Mouse (Mus musculus): ENCODE measurements at regions not wholly inside any gene's neighbourhood (a gene's known extent, or its start where the extent isn't known, plus 50 kb on each side); places are given as distances from the start of the nearest gene placed in this dataset.

DNA sequence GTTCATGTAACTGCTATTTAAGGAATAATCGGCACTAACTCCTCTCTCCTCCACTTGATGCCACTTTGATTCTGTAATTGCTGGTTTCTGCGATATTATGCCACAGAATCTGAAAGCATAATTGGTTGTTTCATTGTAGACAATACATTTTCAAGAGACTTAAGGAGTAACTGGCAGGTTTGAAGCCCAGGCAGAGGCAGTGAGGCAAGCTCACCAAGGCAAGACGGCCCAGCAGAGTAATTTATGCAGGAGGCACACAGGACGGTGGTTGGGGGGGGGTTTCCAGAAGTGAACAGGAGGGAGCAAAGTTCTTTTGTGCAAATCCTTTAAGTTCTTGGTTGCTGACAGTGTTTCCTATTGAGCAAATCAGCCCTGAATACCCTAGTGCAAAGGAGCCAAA, 249.6 kb downstream of the Drd1 start:
- no peaks in the 10 kb centered on the region for H3K36me3 ChIP-seq (ENCODE audit: control insufficient read depth, insufficient read depth, low read length)
- H3K4me3 ChIP-seq (ENCODE audit: low read depth, low read length) = no peak overlapping the region
- DNase-seq (ENCODE audit: low spot score) (no peak), ATAC-seq (ENCODE audit: insufficient read depth, low FRiP score, low TSS enrichment) (no peak)
- H3K27ac ChIP-seq (ENCODE audit: low read depth, low read length) = no peak overlapping the region
- WGBS = 69% methylated on average over 4 of the region's 4 CpGs
- H3K4me2 ChIP-seq (ENCODE audit: low read depth) = no peak overlapping the region
- no peaks in the 10 kb centered on the region for H3K9me3 ChIP-seq (ENCODE audit: control insufficient read depth, low read length)
- H3K9ac ChIP-seq (ENCODE audit: low read length) = no peak overlapping the region
- H3K27me3 ChIP-seq (ENCODE audit: control insufficient read depth, insufficient read depth, low read length) = no peaks in the 10 kb centered on the region
- H3K4me1 ChIP-seq (ENCODE audit: control insufficient read depth, insufficient read depth, low read length) = no peaks in the 10 kb centered on the region

DNA sequence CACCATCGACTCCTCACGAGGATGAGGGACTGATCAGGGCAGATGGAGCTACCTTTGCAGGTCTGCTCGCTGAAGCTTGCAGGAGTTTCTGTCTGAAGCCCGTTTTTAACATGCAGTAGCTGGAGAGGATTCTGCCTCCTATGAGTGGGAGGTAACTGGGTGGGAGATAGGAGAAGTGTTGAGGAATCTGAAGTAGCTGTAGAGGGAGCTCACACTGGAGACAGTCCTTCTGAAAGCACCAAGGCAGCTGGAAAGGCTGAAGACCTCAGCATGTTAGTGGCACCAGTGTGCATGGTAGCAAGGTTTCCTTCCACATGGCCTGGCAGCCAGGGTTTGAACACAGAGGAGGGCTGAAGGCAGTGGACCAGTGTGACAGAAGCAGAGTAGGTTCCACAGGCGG, 254.5 kb downstream of the Drd1 start:
- WGBS = 85% methylated on average over 5 of the region's 5 CpGs
- ATAC-seq (ENCODE audit: insufficient read depth, low FRiP score, low TSS enrichment) (no peak), DNase-seq (ENCODE audit: low spot score) (no peak)
- Histone ChIP-seq H3K36me3 (ENCODE audit: control insufficient read depth, insufficient read depth, low read length) (no peaks in the 10 kb centered on the region), H3K4me2 (ENCODE audit: low read depth) (no peak overlapping the region), H3K27ac (ENCODE audit: low read depth, low read length) (no peak overlapping the region), H3K9ac (ENCODE audit: low read length) (no peak overlapping the region), H3K9me3 (ENCODE audit: control insufficient read depth, low read length) (no peaks in the 10 kb centered on the region), H3K4me1 (ENCODE audit: control insufficient read depth, insufficient read depth, low read length) (no peaks in the 10 kb centered on the region), H3K27me3 (ENCODE audit: control insufficient read depth, insufficient read depth, low read length) (no peaks in the 10 kb centered on the region), H3K4me3 (ENCODE audit: low read depth, low read length) (no peak overlapping the region)

DNA sequence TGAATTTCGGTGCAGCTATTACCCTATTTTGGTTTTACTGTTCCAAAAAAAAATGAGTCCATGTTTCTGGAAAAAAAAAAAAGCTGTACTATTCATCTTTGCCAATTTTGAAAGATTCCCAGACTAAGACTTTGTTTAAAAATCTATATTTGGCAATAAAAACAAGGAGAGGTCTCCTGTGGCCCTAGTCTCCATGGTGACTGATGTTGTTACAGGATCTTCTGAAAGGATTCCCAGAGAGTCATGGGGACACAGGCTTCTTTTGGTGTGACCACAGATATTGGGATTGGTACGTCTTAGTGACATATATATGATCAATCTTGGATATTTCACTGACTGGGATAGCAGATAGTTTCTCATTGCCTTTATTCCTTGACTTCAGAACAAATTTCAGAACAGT, 266.7 kb downstream of the Drd1 start:
- H3K36me3 ChIP-seq (ENCODE audit: control insufficient read depth, insufficient read depth, low read length) = no peaks in the 10 kb centered on the region
- H3K27ac ChIP-seq (ENCODE audit: low read depth, low read length) = no peak overlapping the region
- H3K4me1 ChIP-seq (ENCODE audit: control insufficient read depth, insufficient read depth, low read length) = no peaks in the 10 kb centered on the region
- ATAC-seq (ENCODE audit: insufficient read depth, low FRiP score, low TSS enrichment) (no peak), DNase-seq (ENCODE audit: low spot score) (no peak)
- H3K4me2 ChIP-seq (ENCODE audit: low read depth) = no peak overlapping the region
- H3K4me3 ChIP-seq (ENCODE audit: low read depth, low read length) = no peak overlapping the region
- 82% methylated on average over 2 of the region's 2 CpGs for WGBS
- no peak overlapping the region for H3K9ac ChIP-seq (ENCODE audit: low read length)
- H3K27me3 ChIP-seq (ENCODE audit: control insufficient read depth, insufficient read depth, low read length) = no peaks in the 10 kb centered on the region
- no peaks in the 10 kb centered on the region for H3K9me3 ChIP-seq (ENCODE audit: control insufficient read depth, low read length)

DNA sequence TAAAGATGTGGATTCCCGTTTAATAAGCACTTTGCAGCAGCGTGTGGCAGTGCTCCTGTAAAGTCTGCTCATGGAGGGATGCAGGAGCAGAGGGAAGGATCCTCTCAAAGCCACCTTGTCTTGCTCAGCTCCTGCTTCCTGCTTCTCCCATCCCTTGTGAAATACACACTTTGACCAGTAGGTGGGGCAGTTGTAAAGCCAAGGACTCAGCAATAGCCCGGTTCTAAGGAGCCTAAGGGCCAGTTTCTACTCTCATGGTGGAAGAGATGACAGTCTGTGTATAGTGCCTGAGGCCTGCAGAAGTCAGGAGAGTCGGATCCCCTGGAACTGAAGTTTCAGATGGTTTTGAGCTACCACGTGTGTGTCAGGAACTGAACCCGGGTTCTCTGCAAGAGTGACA, 272.0 kb downstream of the Drd1 start:
- Histone ChIP-seq H3K4me2 (ENCODE audit: low read depth) (no peak overlapping the region), H3K4me3 (ENCODE audit: low read depth, low read length) (no peak overlapping the region), H3K27ac (ENCODE audit: low read depth, low read length) (no peak overlapping the region), H3K4me1 (ENCODE audit: control insufficient read depth, insufficient read depth, low read length) (no peaks in the 10 kb centered on the region), H3K9me3 (ENCODE audit: control insufficient read depth, low read length) (no peaks in the 10 kb centered on the region), H3K9ac (ENCODE audit: low read length) (no peak overlapping the region), H3K36me3 (ENCODE audit: control insufficient read depth, insufficient read depth, low read length) (no peaks in the 10 kb centered on the region), H3K27me3 (ENCODE audit: control insufficient read depth, insufficient read depth, low read length) (no peaks in the 10 kb centered on the region)
- ATAC-seq (ENCODE audit: insufficient read depth, low FRiP score, low TSS enrichment) (no peak), DNase-seq (ENCODE audit: low spot score) (peak; percentile 81)
- WGBS = 25% methylated on average over 6 of the region's 6 CpGs

DNA sequence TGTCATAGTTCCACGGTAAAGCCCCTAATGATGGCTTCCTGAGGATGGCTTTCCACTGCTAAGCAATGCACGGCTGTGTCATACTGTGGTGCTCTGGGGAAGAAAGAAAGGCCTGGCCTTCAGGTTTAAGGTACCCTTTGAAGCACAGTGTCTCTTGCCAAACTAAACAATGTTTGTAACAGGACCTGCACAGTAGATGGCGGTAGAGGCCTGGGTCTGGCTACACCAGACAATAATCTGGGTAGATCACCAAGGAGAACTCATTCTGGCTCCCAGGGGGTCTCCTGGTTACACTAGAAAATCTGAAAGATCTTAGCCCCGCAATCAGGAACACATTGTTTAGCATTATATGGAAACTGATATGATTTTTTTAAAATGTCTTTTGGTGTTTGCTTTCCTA, 276.4 kb downstream of the Drd1 start:
- peak; percentile 35 for DNase-seq (ENCODE audit: low spot score)
- 58% methylated on average over 4 of the region's 4 CpGs for WGBS

DNA sequence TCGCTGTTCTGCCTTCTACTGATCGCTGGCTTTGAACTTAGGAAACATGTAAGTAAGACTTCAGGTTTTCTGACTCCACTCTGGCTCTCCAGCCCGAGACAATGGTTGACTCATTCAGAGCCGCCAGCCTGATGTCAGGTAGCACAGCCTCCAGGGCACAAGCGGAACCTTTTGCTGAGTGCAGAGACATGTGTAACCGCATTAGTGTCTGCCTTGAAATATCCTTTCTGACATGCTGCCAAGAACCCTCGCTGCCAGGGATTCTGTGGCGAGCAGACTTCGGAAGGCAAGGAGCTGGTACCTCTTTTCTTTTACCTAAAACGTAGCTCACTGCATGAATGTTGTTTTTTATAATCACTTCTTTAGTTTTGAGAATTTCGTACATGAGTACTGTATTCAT, 279.1 kb downstream of the Drd1 start:
- Histone ChIP-seq H3K4me2 (ENCODE audit: low read depth) (no peak overlapping the region), H3K27me3 (ENCODE audit: control insufficient read depth, insufficient read depth, low read length) (no peaks in the 10 kb centered on the region), H3K4me3 (ENCODE audit: low read depth, low read length) (no peak overlapping the region), H3K27ac (ENCODE audit: low read depth, low read length) (no peak overlapping the region), H3K36me3 (ENCODE audit: control insufficient read depth, insufficient read depth, low read length) (no peaks in the 10 kb centered on the region), H3K9me3 (ENCODE audit: control insufficient read depth, low read length) (no peaks in the 10 kb centered on the region), H3K9ac (ENCODE audit: low read length) (no peak overlapping the region), H3K4me1 (ENCODE audit: control insufficient read depth, insufficient read depth, low read length) (no peaks in the 10 kb centered on the region)
- WGBS = 90% methylated on average over 11 of the region's 11 CpGs
- DNase-seq (ENCODE audit: low spot score) (no peak), ATAC-seq (ENCODE audit: insufficient read depth, low FRiP score, low TSS enrichment) (no peak)

More for the DNA sequence above, 276.4 kb downstream of the Drd1 start:
- no peak overlapping the region for H3K4me3 ChIP-seq (ENCODE audit: low read depth, low read length)
- no peaks in the 10 kb centered on the region for H3K9me3 ChIP-seq (ENCODE audit: control insufficient read depth, low read length)
- no peak overlapping the region for H3K9ac ChIP-seq (ENCODE audit: low read length)
- no peak overlapping the region for H3K27ac ChIP-seq (ENCODE audit: low read depth, low read length)
- no peak for ATAC-seq (ENCODE audit: insufficient read depth, low FRiP score, low TSS enrichment)
- H3K36me3 ChIP-seq (ENCODE audit: control insufficient read depth, insufficient read depth, low read length) = no peaks in the 10 kb centered on the region
- H3K4me1 ChIP-seq (ENCODE audit: control insufficient read depth, insufficient read depth, low read length) = no peaks in the 10 kb centered on the region
- H3K27me3 ChIP-seq (ENCODE audit: control insufficient read depth, insufficient read depth, low read length) = no peaks in the 10 kb centered on the region
- no peak overlapping the region for H3K4me2 ChIP-seq (ENCODE audit: low read depth)

DNA sequence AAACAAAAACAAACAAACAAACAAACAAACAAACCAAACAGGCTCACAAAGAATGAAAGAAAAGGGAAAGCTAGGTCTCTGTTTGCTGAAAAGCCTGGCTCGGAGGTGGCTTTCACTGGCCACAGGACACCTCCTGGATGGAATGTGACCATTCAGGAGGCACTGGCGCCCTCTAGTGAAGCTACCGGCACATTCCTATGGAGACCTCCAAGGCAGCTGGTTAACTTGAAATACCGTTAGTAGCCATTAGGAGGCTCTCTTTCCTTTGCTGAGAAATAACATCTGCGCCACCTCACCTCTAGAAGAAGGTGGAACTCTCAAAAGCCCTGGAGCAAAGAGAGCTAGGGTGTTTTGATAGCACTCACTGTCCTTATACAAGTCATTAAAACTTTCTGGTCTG, 279.8 kb downstream of the Drd1 start:
- WGBS = 51% methylated on average over 5 of the region's 5 CpGs
- Histone ChIP-seq H3K36me3 (ENCODE audit: control insufficient read depth, insufficient read depth, low read length) (no peaks in the 10 kb centered on the region), H3K4me1 (ENCODE audit: control insufficient read depth, insufficient read depth, low read length) (no peaks in the 10 kb centered on the region), H3K27me3 (ENCODE audit: control insufficient read depth, insufficient read depth, low read length) (no peaks in the 10 kb centered on the region), H3K4me3 (ENCODE audit: low read depth, low read length) (no peak overlapping the region), H3K9ac (ENCODE audit: low read length) (no peak overlapping the region), H3K9me3 (ENCODE audit: control insufficient read depth, low read length) (no peaks in the 10 kb centered on the region), H3K4me2 (ENCODE audit: low read depth) (no peak overlapping the region), H3K27ac (ENCODE audit: low read depth, low read length) (no peak overlapping the region)
- DNase-seq (ENCODE audit: low spot score) (peak; percentile 60), ATAC-seq (ENCODE audit: insufficient read depth, low FRiP score, low TSS enrichment) (no peak)

DNA sequence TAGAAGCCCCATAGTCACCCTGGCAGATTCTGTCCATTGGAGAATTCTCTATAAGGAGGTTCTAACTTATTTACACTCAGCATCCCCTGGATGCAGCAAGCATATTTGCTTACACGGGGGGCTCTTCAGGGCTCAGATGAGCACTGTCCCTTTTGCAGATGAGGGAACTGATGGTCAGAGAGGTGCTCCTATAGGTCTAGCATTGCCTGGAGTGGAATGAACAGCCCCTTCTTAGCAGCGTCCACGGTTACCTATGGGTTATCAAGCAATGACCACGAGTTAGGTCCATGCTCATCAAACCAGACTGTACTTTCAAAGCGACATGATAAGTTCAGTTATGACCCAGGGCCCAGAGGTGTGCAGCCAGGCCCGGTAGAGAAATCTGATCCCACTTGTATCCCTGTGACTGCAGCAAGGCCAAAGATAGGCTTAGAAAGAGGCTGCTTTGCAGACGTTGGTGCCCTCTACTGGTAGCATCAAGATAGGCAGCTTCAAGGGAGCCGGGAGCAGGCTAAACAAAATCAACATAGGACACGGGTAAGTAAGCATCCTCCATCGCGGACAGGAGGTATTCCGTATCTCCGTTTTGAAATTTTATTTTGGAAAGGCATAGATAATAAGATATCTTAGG, 290.8 kb downstream of the Drd1 start:
- H3K4me1 ChIP-seq (ENCODE audit: control insufficient read depth, insufficient read depth, low read length) = no peaks in the 10 kb centered on the region
- DNase-seq (ENCODE audit: low spot score) = peak; percentile 75
- no peak overlapping the region for H3K4me2 ChIP-seq (ENCODE audit: low read depth)
- no peak for ATAC-seq (ENCODE audit: insufficient read depth, low FRiP score, low TSS enrichment)
- H3K9me3 ChIP-seq (ENCODE audit: control insufficient read depth, low read length) = no peaks in the 10 kb centered on the region
- H3K27me3 ChIP-seq (ENCODE audit: control insufficient read depth, insufficient read depth, low read length) = no peaks in the 10 kb centered on the region
- H3K27ac ChIP-seq (ENCODE audit: low read depth, low read length) = no peak overlapping the region
- 26% methylated on average over 13 of the region's 13 CpGs for WGBS
- H3K9ac ChIP-seq (ENCODE audit: low read length) = no peak overlapping the region
- no peaks in the 10 kb centered on the region for H3K36me3 ChIP-seq (ENCODE audit: control insufficient read depth, insufficient read depth, low read length)
- H3K4me3 ChIP-seq (ENCODE audit: low read depth, low read length) = no peak overlapping the region

DNA sequence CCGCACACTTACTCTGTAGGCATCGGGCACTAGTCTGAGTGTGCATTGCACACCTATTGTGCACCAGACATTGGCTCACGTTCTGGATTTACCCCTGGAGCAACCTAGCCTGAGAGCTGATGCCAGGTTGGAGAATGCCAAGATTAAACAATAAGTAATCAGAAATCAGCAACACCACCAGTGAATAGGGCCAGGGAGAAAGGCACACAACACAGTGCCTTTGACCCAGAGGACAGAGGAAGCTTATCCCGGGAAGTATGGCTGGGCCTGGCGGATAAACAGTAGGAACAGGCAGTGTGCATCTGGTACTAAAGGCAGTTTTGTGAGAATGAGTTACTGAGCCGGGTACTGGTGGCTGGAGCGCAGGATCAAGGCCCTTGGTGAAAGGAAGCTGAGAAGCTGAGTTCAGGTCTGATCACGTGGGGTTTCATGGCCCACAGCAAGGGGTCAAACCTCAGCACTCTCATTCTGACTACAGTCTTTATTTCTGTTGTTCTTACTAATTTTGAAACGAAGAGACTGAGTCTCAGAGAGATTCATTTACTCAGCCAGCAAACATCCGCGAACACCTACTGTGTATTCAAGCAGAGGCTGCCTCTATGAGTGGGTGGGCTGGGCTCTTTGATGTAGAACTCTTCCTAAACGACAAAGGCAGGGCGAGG, 284.8 kb upstream of the Msx2 start:
- H3K27me3 ChIP-seq (ENCODE audit: control insufficient read depth, insufficient read depth, low read length) = no peaks in the 10 kb centered on the region
- H3K4me2 ChIP-seq (ENCODE audit: low read depth) = no peak overlapping the region
- H3K4me1 ChIP-seq (ENCODE audit: control insufficient read depth, insufficient read depth, low read length) = no peaks in the 10 kb centered on the region
- 68% methylated on average over 13 of the region's 13 CpGs for WGBS
- H3K36me3 ChIP-seq (ENCODE audit: control insufficient read depth, insufficient read depth, low read length) = no peaks in the 10 kb centered on the region
- H3K4me3 ChIP-seq (ENCODE audit: low read depth, low read length) = no peak overlapping the region
- no peak for ATAC-seq (ENCODE audit: insufficient read depth, low FRiP score, low TSS enrichment)
- no peak overlapping the region for H3K27ac ChIP-seq (ENCODE audit: low read depth, low read length)
- H3K9ac ChIP-seq (ENCODE audit: low read length) = no peak overlapping the region
- no peaks in the 10 kb centered on the region for H3K9me3 ChIP-seq (ENCODE audit: control insufficient read depth, low read length)
- DNase-seq (ENCODE audit: low spot score) = no peak
